In the genomic region with DNA sequence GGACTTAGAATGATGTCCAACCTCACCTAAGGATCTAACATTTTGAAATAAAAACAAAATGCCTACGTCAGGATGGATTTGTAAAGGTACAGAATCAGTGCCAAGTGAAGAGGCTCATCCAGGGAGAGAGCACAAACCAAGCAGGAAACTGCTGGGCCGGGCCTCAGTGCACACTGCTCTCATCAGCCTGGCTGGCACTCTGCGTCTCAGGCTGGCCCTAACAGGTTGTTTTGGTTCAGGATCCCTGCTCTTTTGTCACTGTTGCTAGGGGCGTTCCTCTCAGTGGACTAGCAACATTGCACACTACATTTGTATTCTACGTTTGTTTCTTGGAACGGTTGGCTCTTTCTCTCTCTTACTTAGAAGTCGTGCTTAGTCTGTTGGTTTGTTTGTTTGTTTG, we compare ENCODE assay signal across 13 mouse cellular contexts.
DNase-seq lines count a peak whose midpoint lies in the region; ATAC-seq and TF ChIP-seq lines count a peak whose summit lies in the region.
"Had no signal": no experiment of that assay in that cellular context is flagged by ENCODE, and none has a peak within 500 bp of the region (broad histone marks: within the 10 kb centered on the region; RNA-seq: fewer than 3 reads in every experiment).

No protein-coding gene starts in this region.

- peak; percentile 17 for DNase-seq in lung, postnatal 0 days (ENCODE audit: low spot score)
- DNase-seq in lung, postnatal 4 days = no peak
- peak; percentile 6 for DNase-seq in ZHBTc4 (ENCODE audit: low read depth, low spot score)
- peak; percentile 68 for DNase-seq in hindbrain, postnatal 0 days (ENCODE audit: low spot score)
- DNase-seq in spleen, postnatal 4 days (ENCODE audit: low spot score in 2 of 2) = no peak
- DNase-seq: adrenal gland, postnatal 25 days; heart, postnatal 4 days; kidney, adult 8-10 months; lung, embryonic 14.5 days had no signal

- H3K4me1 ChIP-seq in forebrain, embryonic 13.5 days = peaks cover 6% of the 10 kb centered on the region
- no peaks in the 10 kb centered on the region for H3K4me1 ChIP-seq in forebrain, embryonic 12.5 days
- peaks cover 7% of the 10 kb centered on the region; the same call in 1 of the 2 replicates for H3K4me1 ChIP-seq in lung, postnatal 0 days (ENCODE audit: insufficient read depth, low read depth, low read length)
- H3K4me1 ChIP-seq in hindbrain, postnatal 0 days (ENCODE audit: insufficient read depth, low read length) = no peaks in the 10 kb centered on the region

- no peak for TF ChIP-seq CTCF in lung, postnatal 0 days (IDR thresholded peaks at IDR 0.05)
- TF ChIP-seq CTCF in hindbrain, postnatal 0 days (IDR thresholded peaks at IDR 0.05; ENCODE audit: low read depth) = no peak

- no peaks in the 10 kb centered on the region for H3K9me3 ChIP-seq in forebrain, embryonic 13.5 days (replicated peaks)
- H3K9me3 ChIP-seq in forebrain, embryonic 12.5 days = 0 out of 2 replicates have a peak, but pooled peaks cover 3% of the 10 kb centered on the region
- no peaks in the 10 kb centered on the region for H3K9me3 ChIP-seq in lung, postnatal 0 days (ENCODE audit: low read length)
- no peaks in the 10 kb centered on the region for H3K9me3 ChIP-seq in hindbrain, postnatal 0 days (ENCODE audit: low read length)

- H3K4me3 ChIP-seq in forebrain, embryonic 13.5 days = no peak overlapping the region
- H3K4me3 ChIP-seq in forebrain, embryonic 12.5 days (replicated peaks) = no peak overlapping the region
- H3K4me3 ChIP-seq in lung, postnatal 0 days (ENCODE audit: low read depth, low read length) = no peak overlapping the region
- H3K4me3 ChIP-seq in hindbrain, postnatal 0 days (ENCODE audit: low read length) = no peak overlapping the region

- no peak for TF ChIP-seq EP300 in lung, postnatal 0 days (IDR thresholded peaks at IDR 0.05)

- H3K9ac ChIP-seq in forebrain, embryonic 13.5 days = no peak overlapping the region
- H3K9ac ChIP-seq in forebrain, embryonic 12.5 days = no peak overlapping the region
- H3K9ac ChIP-seq in lung, postnatal 0 days (replicated peaks; ENCODE audit: low read depth) = no peak overlapping the region
- no peak overlapping the region for H3K9ac ChIP-seq in hindbrain, postnatal 0 days (replicated peaks; ENCODE audit: low read length)
- H3K9ac ChIP-seq: lung, embryonic 14.5 days had no signal

- H3K36me3 ChIP-seq in forebrain, embryonic 13.5 days (ENCODE audit: poor library complexity, severe bottlenecking) = no peaks in the 10 kb centered on the region
- no peaks in the 10 kb centered on the region for H3K36me3 ChIP-seq in forebrain, embryonic 12.5 days (replicated peaks)
- H3K36me3 ChIP-seq in lung, postnatal 0 days (ENCODE audit: insufficient read depth, low read length) = no peaks in the 10 kb centered on the region
- no peaks in the 10 kb centered on the region for H3K36me3 ChIP-seq in hindbrain, postnatal 0 days (ENCODE audit: insufficient read depth, low read length)

- H3K4me2 ChIP-seq in forebrain, embryonic 13.5 days = no peak overlapping the region
- H3K4me2 ChIP-seq in forebrain, embryonic 12.5 days = no peak overlapping the region
- H3K4me2 ChIP-seq in lung, postnatal 0 days (replicated peaks; ENCODE audit: low read depth, low read length) = no peak overlapping the region
- no peak overlapping the region for H3K4me2 ChIP-seq in hindbrain, postnatal 0 days (ENCODE audit: low read depth, low read length)
- H3K4me2 ChIP-seq: heart, embryonic 11.5 days; lung, embryonic 14.5 days had no signal

- 0 out of 2 replicates have a peak, but pooled peaks have one; percentile 61 for ATAC-seq in forebrain, embryonic 13.5 days
- ATAC-seq in forebrain, embryonic 12.5 days (ENCODE audit: low FRiP score) = no peak
- no peak for ATAC-seq in lung, postnatal 0 days
- ATAC-seq in hindbrain, postnatal 0 days = peak; percentile 90
- no peak for ATAC-seq in granulocyte monocyte progenitor cell, adult 5-6 weeks (replicated peaks; ENCODE audit: poor library complexity, severe bottlenecking)

- 37% methylated on average over 7 of the region's 7 CpGs for WGBS in forebrain, embryonic 13.5 days
- WGBS in forebrain, embryonic 12.5 days = 46% methylated on average over 7 of the region's 7 CpGs
- WGBS in lung, postnatal 0 days = 62% methylated on average over 7 of the region's 7 CpGs
- WGBS in hindbrain, postnatal 0 days = 38% methylated on average over 7 of the region's 7 CpGs

- H3K27ac ChIP-seq in forebrain, embryonic 13.5 days = no peak overlapping the region
- H3K27ac ChIP-seq in forebrain, embryonic 12.5 days = no peak overlapping the region
- no peak overlapping the region for H3K27ac ChIP-seq in lung, postnatal 0 days (ENCODE audit: low read length)
- H3K27ac ChIP-seq in hindbrain, postnatal 0 days = no peak overlapping the region

- no peaks in the 10 kb centered on the region for H3K27me3 ChIP-seq in forebrain, embryonic 13.5 days
- no peaks in the 10 kb centered on the region for H3K27me3 ChIP-seq in forebrain, embryonic 12.5 days
- H3K27me3 ChIP-seq in lung, postnatal 0 days (replicated peaks; ENCODE audit: insufficient read depth, low read length) = no peaks in the 10 kb centered on the region
- no peaks in the 10 kb centered on the region for H3K27me3 ChIP-seq in hindbrain, postnatal 0 days (ENCODE audit: insufficient read depth, low read length)

Comparison
In these comparisons a context has a peak if more than half of its experiments do, and no peak if none do; other contexts are left out.
1. ATAC-seq: peak in forebrain, embryonic 13.5 days (single experiment) and hindbrain, postnatal 0 days (single experiment); none in forebrain, embryonic 12.5 days (single experiment), lung, postnatal 0 days (single experiment) and granulocyte monocyte progenitor cell, adult 5-6 weeks (single experiment).
2. DNase-seq: peak in lung, postnatal 0 days (single experiment), ZHBTc4 (single experiment) and hindbrain, postnatal 0 days (single experiment); none in lung, postnatal 4 days (0 of 2) and spleen, postnatal 4 days (0 of 2).